Mouse (Mus musculus): ENCODE results near the gene Btf3l4. TPM values are rescaled to one million over a fixed set of nuclear protein-coding genes. Genes with fewer than 3 reads are reported as not detected.

Gene Btf3l4
- polyA plus RNA-seq, 1 experiment: 0.61 TPM

- Histone ChIP-seq H3K36me3 (ENCODE audit: control insufficient read depth) (peaks cover 84% of the 10 kb centered on the region), H3K9me3 (ENCODE audit: control insufficient read depth, low read length) (no peaks in the 10 kb centered on the region), H3K27me3 (ENCODE audit: control insufficient read depth) (no peaks in the 10 kb centered on the region), H3K4me1 (ENCODE audit: control insufficient read depth) (peaks cover 4% of the 10 kb centered on the region), H3K4me3 (replicated peaks) (no peak overlapping the region)
- no peak for TF ChIP-seq TAL1 (IDR thresholded peaks at IDR 0.05; ENCODE audit: low read length)
- no peak for TF ChIP-seq GATA1 (IDR thresholded peaks at IDR 0.05; ENCODE audit: low read length)
These were observed 6.8 kb downstream of the Btf3l4 start for GRCm38 (mm10) chr4:108826643-108827042.

- TF ChIP-seq TAL1 (IDR thresholded peaks at IDR 0.05; ENCODE audit: low read length) (no peak), GATA1 (IDR thresholded peaks at IDR 0.05; ENCODE audit: low read length) (no peak)
- Histone ChIP-seq H3K27me3 (ENCODE audit: control insufficient read depth) (no peaks in the 10 kb centered on the region), H3K36me3 (ENCODE audit: control insufficient read depth) (peaks cover 89% of the 10 kb centered on the region), H3K9me3 (ENCODE audit: control insufficient read depth, low read length) (no peaks in the 10 kb centered on the region), H3K4me1 (ENCODE audit: control insufficient read depth) (no peaks in the 10 kb centered on the region; the same call in 1 of the 2 replicates), H3K4me3 (replicated peaks) (no peak overlapping the region)
These were observed 7.3 kb downstream of the Btf3l4 start for GRCm38 (mm10) chr4:108826096-108826495.

GRCm38 (mm10) chr4:108825677-108826076, 7.7 kb downstream of the Btf3l4 start:
- H3K4me3 ChIP-seq (replicated peaks): no peak overlapping the region
- H3K36me3 ChIP-seq (ENCODE audit: control insufficient read depth): peaks cover 90% of the 10 kb centered on the region
- no peak for TF ChIP-seq GATA1 (IDR thresholded peaks at IDR 0.05; ENCODE audit: low read length)
- TF ChIP-seq TAL1 (IDR thresholded peaks at IDR 0.05; ENCODE audit: low read length): no peak
- H3K9me3 ChIP-seq (ENCODE audit: control insufficient read depth, low read length): no peaks in the 10 kb centered on the region
- H3K27me3 ChIP-seq (ENCODE audit: control insufficient read depth): no peaks in the 10 kb centered on the region
- no peaks in the 10 kb centered on the region for H3K4me1 ChIP-seq (ENCODE audit: control insufficient read depth)

GRCm38 (mm10) chr4:108811550-108811949, 21.9 kb downstream of the Btf3l4 start:
- H3K4me3 ChIP-seq (replicated peaks): no peak overlapping the region
- H3K36me3 ChIP-seq (ENCODE audit: control insufficient read depth): peaks cover 6% of the 10 kb centered on the region
- no peaks in the 10 kb centered on the region for H3K9me3 ChIP-seq (ENCODE audit: control insufficient read depth, low read length)
- H3K4me1 ChIP-seq (ENCODE audit: control insufficient read depth): no peaks in the 10 kb centered on the region
- no peaks in the 10 kb centered on the region for H3K27me3 ChIP-seq (ENCODE audit: control insufficient read depth)
- no peak for TF ChIP-seq GATA1 (IDR thresholded peaks at IDR 0.05; ENCODE audit: low read length)
- no peak for TF ChIP-seq TAL1 (IDR thresholded peaks at IDR 0.05; ENCODE audit: low read length)

- H3K9me3 ChIP-seq (ENCODE audit: control insufficient read depth, low read length): no peaks in the 10 kb centered on the region
- no peaks in the 10 kb centered on the region for H3K4me1 ChIP-seq (ENCODE audit: control insufficient read depth)
- TF ChIP-seq GATA1 (IDR thresholded peaks at IDR 0.05; ENCODE audit: low read length) (no peak), TAL1 (IDR thresholded peaks at IDR 0.05; ENCODE audit: low read length) (no peak)
- peaks cover 6% of the 10 kb centered on the region for H3K36me3 ChIP-seq (ENCODE audit: control insufficient read depth)
- H3K27me3 ChIP-seq (ENCODE audit: control insufficient read depth): no peaks in the 10 kb centered on the region
- H3K4me3 ChIP-seq (replicated peaks): no peak overlapping the region
These were observed 22.3 kb downstream of the Btf3l4 start for GRCm38 (mm10) chr4:108811142-108811541.

GRCm38 (mm10) chr4:108803535-108803934, 29.9 kb downstream of the Btf3l4 start:
- Histone ChIP-seq H3K9me3 (ENCODE audit: control insufficient read depth, low read length) (no peaks in the 10 kb centered on the region), H3K36me3 (ENCODE audit: control insufficient read depth) (no peaks in the 10 kb centered on the region), H3K4me1 (ENCODE audit: control insufficient read depth) (no peaks in the 10 kb centered on the region), H3K4me3 (replicated peaks) (no peak overlapping the region), H3K27me3 (ENCODE audit: control insufficient read depth) (peaks cover 2% of the 10 kb centered on the region; the same call in 1 of the 2 replicates)
- no peak for TF ChIP-seq TAL1 (IDR thresholded peaks at IDR 0.05; ENCODE audit: low read length)
- TF ChIP-seq GATA1 (IDR thresholded peaks at IDR 0.05; ENCODE audit: low read length): no peak

- H3K4me1 ChIP-seq (ENCODE audit: control insufficient read depth): no peaks in the 10 kb centered on the region
- H3K27me3 ChIP-seq (ENCODE audit: control insufficient read depth): no peaks in the 10 kb centered on the region
- H3K9me3 ChIP-seq (ENCODE audit: control insufficient read depth, low read length): no peaks in the 10 kb centered on the region
- no peak overlapping the region for H3K4me3 ChIP-seq (replicated peaks)
- no peaks in the 10 kb centered on the region for H3K36me3 ChIP-seq (ENCODE audit: control insufficient read depth)
- no peak for TF ChIP-seq GATA1 (IDR thresholded peaks at IDR 0.05; ENCODE audit: low read length)
- TF ChIP-seq TAL1 (IDR thresholded peaks at IDR 0.05; ENCODE audit: low read length): no peak
These were observed 35.2 kb downstream of the Btf3l4 start for GRCm38 (mm10) chr4:108798083-108798830.

- Histone ChIP-seq H3K36me3 (ENCODE audit: control insufficient read depth) (no peaks in the 10 kb centered on the region), H3K9me3 (ENCODE audit: control insufficient read depth, low read length) (no peaks in the 10 kb centered on the region), H3K27me3 (ENCODE audit: control insufficient read depth) (no peaks in the 10 kb centered on the region), H3K4me3 (replicated peaks) (no peak overlapping the region), H3K4me1 (ENCODE audit: control insufficient read depth) (no peaks in the 10 kb centered on the region)
- no peak for TF ChIP-seq GATA1 (IDR thresholded peaks at IDR 0.05; ENCODE audit: low read length)
These were observed 36.7 kb downstream of the Btf3l4 start for GRCm38 (mm10) chr4:108796701-108797100.

- Histone ChIP-seq H3K4me3 (replicated peaks) (no peak overlapping the region), H3K27me3 (ENCODE audit: control insufficient read depth) (peaks cover 3% of the 10 kb centered on the region; the same call in 1 of the 2 replicates), H3K36me3 (ENCODE audit: control insufficient read depth) (no peaks in the 10 kb centered on the region), H3K4me1 (ENCODE audit: control insufficient read depth) (no peaks in the 10 kb centered on the region), H3K9me3 (ENCODE audit: control insufficient read depth, low read length) (no peaks in the 10 kb centered on the region)
- no peak for TF ChIP-seq GATA1 (IDR thresholded peaks at IDR 0.05; ENCODE audit: low read length)
- no peak for TF ChIP-seq TAL1 (IDR thresholded peaks at IDR 0.05; ENCODE audit: low read length)
These were observed 39.5 kb downstream of the Btf3l4 start for GRCm38 (mm10) chr4:108793941-108794340.
